Mouse (Mus musculus): ENCODE measurements at regions not wholly inside any gene's neighbourhood (a gene's known extent, or its start where the extent isn't known, plus 50 kb on each side); places are given as distances from the start of the nearest gene placed in this dataset.

DNA sequence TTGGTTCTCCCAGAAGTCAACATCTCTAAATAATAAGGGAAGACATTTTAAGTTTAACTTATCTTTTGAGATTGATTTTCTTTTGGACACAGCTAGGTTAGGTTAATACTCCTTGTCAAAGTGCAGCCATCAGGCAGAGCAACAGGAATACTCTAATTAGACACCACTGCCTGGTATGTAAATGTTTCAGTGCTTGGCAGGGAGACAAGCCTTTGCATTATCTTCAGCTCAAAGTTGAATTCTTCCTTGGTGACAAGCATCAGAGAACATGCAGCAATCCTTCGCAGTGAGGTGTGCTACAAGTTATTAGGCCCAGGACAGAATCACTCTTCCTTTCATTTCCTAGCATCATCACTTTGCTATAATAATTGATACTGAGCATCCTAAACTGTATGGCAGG, 608.7 kb downstream of the Rapgef2 start:
- no peak overlapping the region for H3K4me3 ChIP-seq (ENCODE audit: low read depth, low read length)
- no peaks in the 10 kb centered on the region for H3K27me3 ChIP-seq (ENCODE audit: control insufficient read depth, insufficient read depth, low read length)
- DNase-seq (ENCODE audit: low spot score) (no peak), ATAC-seq (ENCODE audit: insufficient read depth, low read depth) (no peak)
- H3K27ac ChIP-seq (ENCODE audit: low read depth), result no peak overlapping the region
- no peak overlapping the region for H3K4me2 ChIP-seq (ENCODE audit: low read depth, low read length)
- H3K36me3 ChIP-seq (replicated peaks; ENCODE audit: control insufficient read depth, insufficient read depth, low read length), result no peaks in the 10 kb centered on the region
- no peak for TF ChIP-seq EP300 (IDR thresholded peaks at IDR 0.05; ENCODE audit: low read depth)
- no peak for TF ChIP-seq CTCF (IDR thresholded peaks at IDR 0.05; ENCODE audit: low read depth)
- H3K9me3 ChIP-seq (replicated peaks; ENCODE audit: control insufficient read depth, low read length), result no peaks in the 10 kb centered on the region
- no peaks in the 10 kb centered on the region for H3K4me1 ChIP-seq (ENCODE audit: control insufficient read depth, insufficient read depth)
- no peak overlapping the region for H3K9ac ChIP-seq (replicated peaks; ENCODE audit: low read depth, low read length)
- WGBS, result 62% methylated on average over 1 of the region's 1 CpGs

GRCm38 (mm10) chr3:78676806-78677205, 609.5 kb downstream of the Rapgef2 start:
- ATAC-seq (ENCODE audit: insufficient read depth, low read depth) (no peak), DNase-seq (ENCODE audit: low spot score) (no peak)
- WGBS, result 74% methylated on average over 2 of the region's 2 CpGs
- H3K4me2 ChIP-seq (ENCODE audit: low read depth, low read length), result no peak overlapping the region
- H3K9me3 ChIP-seq (replicated peaks; ENCODE audit: control insufficient read depth, low read length), result no peaks in the 10 kb centered on the region
- H3K4me1 ChIP-seq (ENCODE audit: control insufficient read depth, insufficient read depth), result no peaks in the 10 kb centered on the region
- H3K27ac ChIP-seq (ENCODE audit: low read depth), result no peak overlapping the region
- H3K27me3 ChIP-seq (ENCODE audit: control insufficient read depth, insufficient read depth, low read length), result no peaks in the 10 kb centered on the region
- no peak overlapping the region for H3K4me3 ChIP-seq (ENCODE audit: low read depth, low read length)
- no peaks in the 10 kb centered on the region for H3K36me3 ChIP-seq (replicated peaks; ENCODE audit: control insufficient read depth, insufficient read depth, low read length)
- H3K9ac ChIP-seq (replicated peaks; ENCODE audit: low read depth, low read length), result no peak overlapping the region
- TF ChIP-seq CTCF (IDR thresholded peaks at IDR 0.05; ENCODE audit: low read depth) (no peak), EP300 (IDR thresholded peaks at IDR 0.05; ENCODE audit: low read depth) (no peak)

GRCm38 (mm10) chr3:78674529-78675187, 611.7 kb downstream of the Rapgef2 start:
- Histone ChIP-seq H3K27me3 (ENCODE audit: control insufficient read depth, insufficient read depth, low read length) (no peaks in the 10 kb centered on the region), H3K9ac (replicated peaks; ENCODE audit: low read depth, low read length) (no peak overlapping the region), H3K4me1 (ENCODE audit: control insufficient read depth, insufficient read depth) (no peaks in the 10 kb centered on the region), H3K27ac (ENCODE audit: low read depth) (no peak overlapping the region), H3K9me3 (replicated peaks; ENCODE audit: control insufficient read depth, low read length) (no peaks in the 10 kb centered on the region), H3K4me2 (ENCODE audit: low read depth, low read length) (no peak overlapping the region), H3K36me3 (replicated peaks; ENCODE audit: control insufficient read depth, insufficient read depth, low read length) (no peaks in the 10 kb centered on the region), H3K4me3 (ENCODE audit: low read depth, low read length) (no peak overlapping the region)
- 73% methylated on average over 5 of the region's 5 CpGs for WGBS
- no peak for TF ChIP-seq EP300 (IDR thresholded peaks at IDR 0.05; ENCODE audit: low read depth)
- no peak for TF ChIP-seq CTCF (IDR thresholded peaks at IDR 0.05; ENCODE audit: low read depth)
- no peak for DNase-seq (ENCODE audit: low spot score)
- ATAC-seq (ENCODE audit: insufficient read depth, low read depth), result no peak

DNA sequence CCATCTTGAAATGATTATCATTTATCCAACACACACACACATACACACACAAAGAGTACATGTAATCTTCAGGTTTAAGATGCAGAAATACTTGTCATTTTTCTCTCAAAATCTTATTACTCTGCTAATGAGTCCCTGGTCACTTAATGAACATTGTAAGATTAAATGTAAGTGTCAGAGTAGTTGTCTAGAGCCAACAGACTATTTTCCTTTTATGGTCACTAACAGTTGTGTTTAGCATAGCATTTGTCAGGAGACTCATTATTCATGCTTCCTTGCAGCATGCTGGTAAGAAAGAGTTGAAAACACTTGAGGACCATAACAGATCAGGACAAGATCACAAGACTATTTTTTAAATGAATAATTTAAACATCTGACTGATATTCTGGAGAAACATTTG, 618.3 kb downstream of the Rapgef2 start:
- H3K4me2 ChIP-seq (ENCODE audit: low read depth, low read length), result no peak overlapping the region
- H3K27me3 ChIP-seq (ENCODE audit: control insufficient read depth, insufficient read depth, low read length), result no peaks in the 10 kb centered on the region
- no peaks in the 10 kb centered on the region for H3K4me1 ChIP-seq (ENCODE audit: control insufficient read depth, insufficient read depth)
- no peaks in the 10 kb centered on the region for H3K9me3 ChIP-seq (replicated peaks; ENCODE audit: control insufficient read depth, low read length)
- TF ChIP-seq EP300 (IDR thresholded peaks at IDR 0.05; ENCODE audit: low read depth), result no peak
- no peak for TF ChIP-seq CTCF (IDR thresholded peaks at IDR 0.05; ENCODE audit: low read depth)
- DNase-seq (ENCODE audit: low spot score) (no peak), ATAC-seq (ENCODE audit: insufficient read depth, low read depth) (no peak)
- no peak overlapping the region for H3K4me3 ChIP-seq (ENCODE audit: low read depth, low read length)
- H3K9ac ChIP-seq (replicated peaks; ENCODE audit: low read depth, low read length), result no peak overlapping the region
- no peak overlapping the region for H3K27ac ChIP-seq (ENCODE audit: low read depth)
- no peaks in the 10 kb centered on the region for H3K36me3 ChIP-seq (replicated peaks; ENCODE audit: control insufficient read depth, insufficient read depth, low read length)

DNA sequence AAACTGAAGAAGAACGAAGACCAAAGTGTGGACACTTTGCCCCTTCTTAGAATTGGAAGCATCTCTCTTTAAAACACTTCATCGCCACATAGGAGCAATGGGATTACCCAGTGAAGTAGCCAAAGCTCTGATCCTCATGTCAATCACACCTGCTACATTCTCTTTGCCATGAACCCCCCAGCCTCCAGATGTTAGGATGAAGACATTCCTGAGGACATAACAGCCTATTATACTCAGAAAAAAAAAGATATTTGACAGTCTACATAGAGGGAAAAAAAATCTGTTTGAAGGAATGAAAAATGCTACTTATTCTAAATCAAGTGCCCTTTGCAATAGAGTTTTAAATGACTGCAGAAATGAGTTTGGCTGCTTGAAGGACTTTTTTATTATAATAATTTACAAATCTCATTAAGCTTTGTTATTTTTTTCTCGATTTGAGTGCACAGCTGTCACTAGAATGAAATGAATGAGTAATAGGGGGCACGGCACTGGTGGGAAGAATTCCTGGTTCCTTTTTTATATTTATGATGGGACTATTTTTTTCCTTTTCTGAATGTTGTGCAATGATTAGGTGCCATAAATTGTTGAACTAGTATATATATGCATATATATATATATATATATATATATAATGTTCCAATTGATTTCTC, 618.8 kb downstream of the Rapgef2 start:
- Histone ChIP-seq H3K27ac (ENCODE audit: low read depth) (no peak overlapping the region), H3K4me1 (ENCODE audit: control insufficient read depth, insufficient read depth) (no peaks in the 10 kb centered on the region), H3K4me2 (ENCODE audit: low read depth, low read length) (no peak overlapping the region), H3K9ac (replicated peaks; ENCODE audit: low read depth, low read length) (no peak overlapping the region), H3K36me3 (replicated peaks; ENCODE audit: control insufficient read depth, insufficient read depth, low read length) (no peaks in the 10 kb centered on the region), H3K4me3 (ENCODE audit: low read depth, low read length) (no peak overlapping the region), H3K27me3 (ENCODE audit: control insufficient read depth, insufficient read depth, low read length) (no peaks in the 10 kb centered on the region), H3K9me3 (replicated peaks; ENCODE audit: control insufficient read depth, low read length) (no peaks in the 10 kb centered on the region)
- TF ChIP-seq EP300 (IDR thresholded peaks at IDR 0.05; ENCODE audit: low read depth), result no peak
- ATAC-seq (ENCODE audit: insufficient read depth, low read depth) (no peak), DNase-seq (ENCODE audit: low spot score) (no peak)
- WGBS, result 74% methylated on average over 4 of the region's 4 CpGs

- Histone ChIP-seq H3K9ac (replicated peaks; ENCODE audit: low read depth, low read length) (no peak overlapping the region), H3K4me2 (ENCODE audit: low read depth, low read length) (no peak overlapping the region), H3K36me3 (replicated peaks; ENCODE audit: control insufficient read depth, insufficient read depth, low read length) (no peaks in the 10 kb centered on the region), H3K27ac (ENCODE audit: low read depth) (no peak overlapping the region), H3K4me1 (ENCODE audit: control insufficient read depth, insufficient read depth) (no peaks in the 10 kb centered on the region), H3K27me3 (ENCODE audit: control insufficient read depth, insufficient read depth, low read length) (no peaks in the 10 kb centered on the region), H3K4me3 (ENCODE audit: low read depth, low read length) (no peak overlapping the region), H3K9me3 (replicated peaks; ENCODE audit: control insufficient read depth, low read length) (no peaks in the 10 kb centered on the region)
- TF ChIP-seq EP300 (IDR thresholded peaks at IDR 0.05; ENCODE audit: low read depth), result no peak
- TF ChIP-seq CTCF (IDR thresholded peaks at IDR 0.05; ENCODE audit: low read depth), result no peak
- ATAC-seq (ENCODE audit: insufficient read depth, low read depth) (no peak), DNase-seq (ENCODE audit: low spot score) (no peak)
- WGBS, result 78% methylated on average over 2 of the region's 2 CpGs
These were observed 638.2 kb downstream of the Rapgef2 start for GRCm38 (mm10) chr3:78648115-78648514.
